Comparison of ENCODE assay signal across 13 mouse cellular contexts in the genomic region with DNA sequence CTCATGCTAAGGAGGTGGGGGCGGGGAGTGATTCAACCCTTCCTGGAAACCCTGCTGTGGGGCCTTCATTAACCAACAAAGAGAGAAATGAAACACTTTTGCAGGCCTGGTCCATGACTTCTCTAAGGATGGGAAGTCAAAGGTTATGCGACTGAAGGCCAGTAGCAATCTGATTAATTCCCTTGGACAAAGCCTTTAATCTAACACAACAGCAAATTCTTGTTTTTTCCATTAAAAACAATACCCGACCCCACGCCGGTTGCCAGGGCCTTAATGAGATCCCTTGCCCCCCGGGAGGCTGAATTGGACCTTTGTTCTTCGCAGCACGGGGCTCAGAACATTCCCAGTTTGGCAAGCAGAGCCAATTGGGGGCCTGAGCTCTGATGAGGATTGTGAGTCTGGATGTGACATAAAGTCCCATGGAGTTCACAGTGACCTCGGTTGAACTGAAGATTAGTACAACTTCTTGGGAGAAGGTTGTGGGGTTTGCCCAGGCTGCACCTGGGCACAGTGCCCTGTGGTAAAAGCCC.
DNase-seq lines count a peak whose midpoint lies in the region; ATAC-seq and TF ChIP-seq lines count a peak whose summit lies in the region.
"Had no signal": no experiment of that assay in that cellular context is flagged by ENCODE, and none has a peak within 500 bp of the region (broad histone marks: within the 10 kb centered on the region; RNA-seq: fewer than 3 reads in every experiment).

No protein-coding gene starts in this region.

- H3K27ac ChIP-seq in midbrain, embryonic 10.5 days (replicated peaks) = peak overlapping the region; percentile 38
- H3K27ac ChIP-seq in midbrain, postnatal 0 days (ENCODE audit: low read depth, low read length) = no peak overlapping the region
- H3K27ac ChIP-seq in embryonic facial prominence, embryonic 10.5 days (replicated peaks) = peak overlapping the region; percentile 19; the same call in 1 of the 2 replicates
- H3K27ac ChIP-seq in forebrain, embryonic 12.5 days = 0 out of 2 replicates have a peak overlapping the region, but pooled peaks have one; percentile 25
- peak overlapping the region; percentile 50; the same call in 1 of the 2 replicates for H3K27ac ChIP-seq in limb, embryonic 12.5 days
- H3K27ac ChIP-seq in heart, embryonic 12.5 days (ENCODE audit: poor library complexity, severe bottlenecking) = no peak overlapping the region
- H3K27ac ChIP-seq: liver, embryonic 15.5 days had no signal

- H3K4me2 ChIP-seq in midbrain, postnatal 0 days (ENCODE audit: low read depth, low read length, poor library complexity, severe bottlenecking) = no peak overlapping the region
- no peak overlapping the region for H3K4me2 ChIP-seq in forebrain, embryonic 12.5 days
- no peak overlapping the region for H3K4me2 ChIP-seq in limb, embryonic 12.5 days
- H3K4me2 ChIP-seq in heart, embryonic 12.5 days = no peak overlapping the region
- H3K4me2 ChIP-seq: liver, embryonic 15.5 days; midbrain, embryonic 12.5 days had no signal

- ATAC-seq in midbrain, postnatal 0 days (ENCODE audit: low FRiP score) = no peak
- no peak for ATAC-seq in forebrain, embryonic 12.5 days (ENCODE audit: low FRiP score)
- no peak for ATAC-seq in limb, embryonic 12.5 days (ENCODE audit: insufficient number of reproducible peaks, insufficient read depth, low FRiP score, low TSS enrichment, low read depth)
- ATAC-seq in heart, embryonic 12.5 days (ENCODE audit: insufficient number of reproducible peaks, low FRiP score) = no peak

- H3K4me3 ChIP-seq in midbrain, embryonic 10.5 days = no peak overlapping the region
- H3K4me3 ChIP-seq in midbrain, postnatal 0 days (ENCODE audit: low read depth, low read length) = no peak overlapping the region
- no peak overlapping the region for H3K4me3 ChIP-seq in embryonic facial prominence, embryonic 10.5 days
- H3K4me3 ChIP-seq in forebrain, embryonic 12.5 days (replicated peaks) = no peak overlapping the region
- H3K4me3 ChIP-seq in limb, embryonic 12.5 days (replicated peaks) = no peak overlapping the region
- H3K4me3 ChIP-seq in heart, embryonic 12.5 days = no peak overlapping the region
- H3K4me3 ChIP-seq: liver, embryonic 15.5 days; midbrain, embryonic 12.5 days had no signal

- H3K9ac ChIP-seq in midbrain, postnatal 0 days (replicated peaks; ENCODE audit: low read length, poor library complexity, severe bottlenecking) = no peak overlapping the region
- H3K9ac ChIP-seq in forebrain, embryonic 12.5 days = no peak overlapping the region
- H3K9ac ChIP-seq in limb, embryonic 12.5 days (replicated peaks) = no peak overlapping the region
- H3K9ac ChIP-seq in heart, embryonic 12.5 days = no peak overlapping the region
- H3K9ac ChIP-seq: liver, embryonic 15.5 days; midbrain, embryonic 12.5 days had no signal

- TF ChIP-seq CTCF in midbrain, postnatal 0 days (IDR thresholded peaks at IDR 0.05) = no peak

- no peaks in the 10 kb centered on the region for H3K27me3 ChIP-seq in midbrain, embryonic 10.5 days (ENCODE audit: low read depth, poor library complexity, severe bottlenecking)
- no peaks in the 10 kb centered on the region for H3K27me3 ChIP-seq in midbrain, postnatal 0 days (ENCODE audit: insufficient read depth, low read length)
- no peaks in the 10 kb centered on the region for H3K27me3 ChIP-seq in embryonic facial prominence, embryonic 10.5 days (replicated peaks; ENCODE audit: low read depth, poor library complexity, severe bottlenecking)
- no peaks in the 10 kb centered on the region; the same call in 1 of the 2 replicates for H3K27me3 ChIP-seq in forebrain, embryonic 12.5 days
- H3K27me3 ChIP-seq in limb, embryonic 12.5 days = no peaks in the 10 kb centered on the region
- no peaks in the 10 kb centered on the region for H3K27me3 ChIP-seq in heart, embryonic 12.5 days (replicated peaks)
- H3K27me3 ChIP-seq: liver, embryonic 15.5 days; midbrain, embryonic 12.5 days had no signal

- DNase-seq in midbrain, embryonic 10.5 days (ENCODE audit: low spot score) = no peak
- DNase-seq in midbrain, postnatal 0 days (ENCODE audit: low spot score) = no peak
- DNase-seq in embryonic facial prominence, embryonic 10.5 days (ENCODE audit: low spot score) = no peak
- DNase-seq in thymus, postnatal 36 days = no peak
- DNase-seq: cerebellum, adult 2 months; gastrocnemius, postnatal 10 days; kidney, adult 8-10 months; lung, postnatal 36 days had no signal

- 19% methylated on average over 9 of the region's 9 CpGs for WGBS in midbrain, embryonic 10.5 days
- 21% methylated on average over 9 of the region's 9 CpGs for WGBS in midbrain, postnatal 0 days
- 21% methylated on average over 9 of the region's 9 CpGs for WGBS in embryonic facial prominence, embryonic 10.5 days
- 5% methylated on average over 9 of the region's 9 CpGs for WGBS in forebrain, embryonic 12.5 days
- WGBS in limb, embryonic 12.5 days = 50% methylated on average over 9 of the region's 9 CpGs
- 65% methylated on average over 9 of the region's 9 CpGs for WGBS in heart, embryonic 12.5 days

- no peaks in the 10 kb centered on the region; the same call in 1 of the 2 replicates for H3K9me3 ChIP-seq in midbrain, embryonic 10.5 days (replicated peaks)
- H3K9me3 ChIP-seq in midbrain, postnatal 0 days (ENCODE audit: low read length) = no peaks in the 10 kb centered on the region
- H3K9me3 ChIP-seq in embryonic facial prominence, embryonic 10.5 days = no peaks in the 10 kb centered on the region
- no peaks in the 10 kb centered on the region for H3K9me3 ChIP-seq in forebrain, embryonic 12.5 days
- H3K9me3 ChIP-seq in limb, embryonic 12.5 days = no peaks in the 10 kb centered on the region; the same call in 1 of the 2 replicates
- H3K9me3 ChIP-seq in heart, embryonic 12.5 days (replicated peaks) = peaks cover 8% of the 10 kb centered on the region
- H3K9me3 ChIP-seq: midbrain, embryonic 12.5 days had no signal

- peaks cover 12% of the 10 kb centered on the region for H3K4me1 ChIP-seq in midbrain, embryonic 10.5 days
- no peaks in the 10 kb centered on the region for H3K4me1 ChIP-seq in midbrain, postnatal 0 days (ENCODE audit: insufficient read depth, low read length)
- H3K4me1 ChIP-seq in embryonic facial prominence, embryonic 10.5 days = peaks cover 13% of the 10 kb centered on the region; the same call in 1 of the 2 replicates
- peaks cover 12% of the 10 kb centered on the region for H3K4me1 ChIP-seq in forebrain, embryonic 12.5 days
- H3K4me1 ChIP-seq in limb, embryonic 12.5 days (replicated peaks) = peaks cover 24% of the 10 kb centered on the region
- H3K4me1 ChIP-seq in heart, embryonic 12.5 days (replicated peaks) = no peaks in the 10 kb centered on the region
- H3K4me1 ChIP-seq: liver, embryonic 15.5 days had no signal

- H3K36me3 ChIP-seq in midbrain, embryonic 10.5 days = no peaks in the 10 kb centered on the region
- H3K36me3 ChIP-seq in midbrain, postnatal 0 days (ENCODE audit: insufficient read depth, low read length) = no peaks in the 10 kb centered on the region
- H3K36me3 ChIP-seq in embryonic facial prominence, embryonic 10.5 days (replicated peaks) = no peaks in the 10 kb centered on the region
- no peaks in the 10 kb centered on the region for H3K36me3 ChIP-seq in forebrain, embryonic 12.5 days (replicated peaks)
- no peaks in the 10 kb centered on the region for H3K36me3 ChIP-seq in limb, embryonic 12.5 days
- no peaks in the 10 kb centered on the region for H3K36me3 ChIP-seq in heart, embryonic 12.5 days
- H3K36me3 ChIP-seq: liver, embryonic 15.5 days; midbrain, embryonic 12.5 days had no signal

Comparison
In these comparisons a context has a peak if more than half of its experiments do, and no peak if none do; other contexts are left out.
1. H3K27ac ChIP-seq: peak in midbrain, embryonic 10.5 days (single experiment), embryonic facial prominence, embryonic 10.5 days (single experiment), forebrain, embryonic 12.5 days (single experiment) and limb, embryonic 12.5 days (single experiment); none in midbrain, postnatal 0 days (single experiment) and heart, embryonic 12.5 days (single experiment).